Mouse (Mus musculus): ENCODE data around the gene Gnptg. TPM values are rescaled to one million over a fixed set of nuclear protein-coding genes. Genes with fewer than 3 reads are reported as not detected.
"Not testable (repeated sequence)": the region's sequence is repeated elsewhere in the genome, so short reads cannot be mapped to it uniquely, and the experiment has no call there.

Gene Gnptg
- total RNA-seq, 2 experiments from 2014 or later = 39.0 to 40.6 TPM

GRCm38 (mm10) chr17:25248033-25248750 is 8.3 kb upstream of the Gnptg start:
- no peak for DNase-seq (ENCODE audit: low spot score in 2 of 2)

GRCm38 (mm10) chr17:25244239-25244638 is 4.3 kb upstream of the Gnptg start:
- DNase-seq (ENCODE audit: low spot score in 2 of 2) = no peak

GRCm38 (mm10) chr17:25243131-25243780 is 3.3 kb upstream of the Gnptg start:
- no peak for DNase-seq (ENCODE audit: low spot score in 2 of 2)

- DNase-seq (ENCODE audit: low spot score in 2 of 2) = no peak
These were observed 4.3 kb downstream of the Gnptg start for GRCm38 (mm10) chr17:25235635-25236034.

GRCm38 (mm10) chr17:25231621-25232020 is 8.3 kb downstream of the Gnptg start:
- not testable (repeated sequence) for DNase-seq (ENCODE audit: low spot score in 2 of 2)

- no peak for DNase-seq (ENCODE audit: low spot score in 2 of 2)
These were observed 9.2 kb downstream of the Gnptg start for GRCm38 (mm10) chr17:25230700-25231099.

- DNase-seq (ENCODE audit: low spot score in 2 of 2) = not testable (repeated sequence)
These were observed 9.8 kb downstream of the Gnptg start for GRCm38 (mm10) chr17:25230014-25230655.

- no peak for DNase-seq (ENCODE audit: low spot score in 2 of 2)
These were observed 11.9 kb downstream of the Gnptg start for GRCm38 (mm10) chr17:25227991-25228390.

GRCm38 (mm10) chr17:25225659-25226058 is 14.3 kb downstream of the Gnptg start:
- DNase-seq (ENCODE audit: low spot score in 2 of 2) = no peak

- no peak for DNase-seq (ENCODE audit: low spot score in 2 of 2)
These were observed 15.2 kb downstream of the Gnptg start for GRCm38 (mm10) chr17:25224586-25225222.

GRCm38 (mm10) chr17:25222951-25223601 is 16.8 kb downstream of the Gnptg start:
- DNase-seq (ENCODE audit: low spot score in 2 of 2) = no peak

- DNase-seq (ENCODE audit: low spot score in 2 of 2) = not testable (repeated sequence)
These were observed 17.4 kb downstream of the Gnptg start for GRCm38 (mm10) chr17:25222504-25222940.

- DNase-seq (ENCODE audit: low spot score in 2 of 2) = peak; percentile 26 to 40
These were observed 18.0 kb downstream of the Gnptg start for GRCm38 (mm10) chr17:25221821-25222503.

GRCm38 (mm10) chr17:25220746-25221145 is 19.2 kb downstream of the Gnptg start:
- DNase-seq (ENCODE audit: low spot score in 2 of 2) = no peak

GRCm38 (mm10) chr17:25219492-25220295 is 20.2 kb downstream of the Gnptg start:
- no peak for DNase-seq (ENCODE audit: low spot score in 2 of 2)

- no peak for DNase-seq (ENCODE audit: low spot score in 2 of 2)
These were observed 21.0 kb downstream of the Gnptg start for GRCm38 (mm10) chr17:25218967-25219366.

GRCm38 (mm10) chr17:25215431-25215830 is 24.5 kb downstream of the Gnptg start:
- DNase-seq (ENCODE audit: low spot score in 2 of 2) = no peak

GRCm38 (mm10) chr17:25211705-25212104 is 28.2 kb downstream of the Gnptg start:
- DNase-seq (ENCODE audit: low spot score in 2 of 2) = no peak

GRCm38 (mm10) chr17:25210680-25211466 is 29.1 kb downstream of the Gnptg start:
- no peak for DNase-seq (ENCODE audit: low spot score in 2 of 2)
